Comparison of ENCODE assay signal across 8 mouse cellular contexts in genomic region chr9:120110211-120111018, GRCm38 (mm10). TPM values are rescaled to one million over a fixed set of nuclear protein-coding genes. Genes with fewer than 3 reads are reported as not detected.
DNase-seq lines count a peak whose midpoint lies in the region; ATAC-seq and TF ChIP-seq lines count a peak whose summit lies in the region.

Slc25a38 (plus strand) TSS chr9:120110374.

- peak; percentile 92 for TF ChIP-seq CTCF in liver, embryonic 14.5 days (IDR thresholded peaks at IDR 0.05; ENCODE audit: low read depth)
- TF ChIP-seq CTCF in stomach, postnatal 0 days (IDR thresholded peaks at IDR 0.05; ENCODE audit: low read depth) = peak; percentile 89

- 1% methylated on average over 62 of the region's 62 CpGs for WGBS in forebrain, embryonic 10.5 days
- WGBS in heart, embryonic 15.5 days = 1% methylated on average over 62 of the region's 62 CpGs
- WGBS in liver, embryonic 14.5 days (ENCODE audit: insufficient replicate concordance) = under 1% methylated on average over 62 of the region's 62 CpGs
- 2% methylated on average over 59 of the region's 62 CpGs for WGBS in neural tube, embryonic 11.5 days
- under 1% methylated on average over 62 of the region's 62 CpGs for WGBS in stomach, postnatal 0 days

- H3K4me1 ChIP-seq in forebrain, embryonic 10.5 days = peaks cover 14% of the 10 kb centered on the region
- H3K4me1 ChIP-seq in heart, embryonic 15.5 days (replicated peaks) = peaks cover 9% of the 10 kb centered on the region
- H3K4me1 ChIP-seq in liver, embryonic 14.5 days (replicated peaks; ENCODE audit: control insufficient read depth in 2 of 2, insufficient read depth in 2 of 2, low read length in 1 of 2) = peaks cover 34 to 44% of the 10 kb centered on the region in 2 experiments
- 0 out of 2 replicates have a peak, but pooled peaks cover 2% of the 10 kb centered on the region for H3K4me1 ChIP-seq in neural tube, embryonic 11.5 days (ENCODE audit: control insufficient read depth, insufficient read depth, low read length)
- no peaks in the 10 kb centered on the region for H3K4me1 ChIP-seq in stomach, postnatal 0 days (replicated peaks; ENCODE audit: control insufficient read depth, insufficient read depth)

- H3K27me3 ChIP-seq in forebrain, embryonic 10.5 days (ENCODE audit: poor library complexity, severe bottlenecking) = no peaks in the 10 kb centered on the region
- H3K27me3 ChIP-seq in heart, embryonic 15.5 days = no peaks in the 10 kb centered on the region
- no peaks in the 10 kb centered on the region for H3K27me3 ChIP-seq in liver, embryonic 14.5 days (ENCODE audit: control insufficient read depth, insufficient read depth, low read length)
- H3K27me3 ChIP-seq in neural tube, embryonic 11.5 days (ENCODE audit: control insufficient read depth, insufficient read depth, low read length) = no peaks in the 10 kb centered on the region
- H3K27me3 ChIP-seq in stomach, postnatal 0 days (ENCODE audit: control insufficient read depth, insufficient read depth, low read length) = no peaks in the 10 kb centered on the region

- peak within 1 kb of the TSS; percentile 93 for H3K27ac ChIP-seq in forebrain, embryonic 10.5 days
- peak within 1 kb of the TSS; percentile 97 for H3K27ac ChIP-seq in heart, embryonic 15.5 days
- peak within 1 kb of the TSS; percentile 95 for H3K27ac ChIP-seq in liver, embryonic 14.5 days
- H3K27ac ChIP-seq in neural tube, embryonic 11.5 days (ENCODE audit: low read depth, low read length) = peak within 1 kb of the TSS; percentile 87
- H3K27ac ChIP-seq in stomach, postnatal 0 days (replicated peaks) = peak within 1 kb of the TSS; percentile 97

- TF ChIP-seq EP300 in liver, embryonic 14.5 days (IDR thresholded peaks at IDR 0.05; ENCODE audit: low read depth) = peak; percentile 18; the same call in 1 of the 2 replicates
- no peak for TF ChIP-seq EP300 in stomach, postnatal 0 days (optimal IDR thresholded peaks at IDR 0.05)

- DNase-seq in c-Kit-negative CD71-positive TER-119-positive erythroid progenitor cells, embryonic 14.5 days (ENCODE audit: low read depth, low spot score) = peak; percentile 95
- peak; percentile 94 for DNase-seq in forebrain, embryonic 10.5 days (ENCODE audit: extremely low spot score, low spot score)
- peak; percentile 98 for DNase-seq in kidney, postnatal 25 days
- DNase-seq in liver, embryonic 14.5 days (ENCODE audit: low read depth in 3 of 3, low spot score in 3 of 3) = peak; percentile 92 to 94 (median 93)
- DNase-seq in neural tube, embryonic 11.5 days (ENCODE audit: low spot score) = peak; percentile 92
- DNase-seq in stomach, postnatal 0 days (ENCODE audit: low spot score) = peak; percentile 97

- peak; percentile 90 for ATAC-seq in CD4-positive, CD25-positive, alpha-beta regulatory T cell, adult 4 months
- peak; percentile 95 for ATAC-seq in heart, embryonic 15.5 days (replicated peaks; ENCODE audit: insufficient number of reproducible peaks, insufficient read depth, low FRiP score, low read depth)
- ATAC-seq in liver, embryonic 14.5 days (ENCODE audit: insufficient read depth) = peak; percentile 81
- ATAC-seq in neural tube, embryonic 11.5 days (ENCODE audit: insufficient read depth, low FRiP score, low TSS enrichment) = peak; percentile 98
- peak; percentile 97 for ATAC-seq in stomach, postnatal 0 days (ENCODE audit: low FRiP score, low TSS enrichment)

- peak within 1 kb of the TSS; percentile 82 for H3K4me2 ChIP-seq in heart, embryonic 15.5 days
- H3K4me2 ChIP-seq in liver, embryonic 14.5 days (ENCODE audit: low read depth) = peak within 1 kb of the TSS; percentile 99
- H3K4me2 ChIP-seq in neural tube, embryonic 11.5 days (ENCODE audit: low read depth) = peak within 1 kb of the TSS; percentile 64
- peak within 1 kb of the TSS; percentile 71 for H3K4me2 ChIP-seq in stomach, postnatal 0 days (replicated peaks; ENCODE audit: low read depth)

- no peaks in the 10 kb centered on the region for H3K36me3 ChIP-seq in forebrain, embryonic 10.5 days (replicated peaks)
- no peaks in the 10 kb centered on the region for H3K36me3 ChIP-seq in heart, embryonic 15.5 days
- H3K36me3 ChIP-seq in liver, embryonic 14.5 days (replicated peaks; ENCODE audit: control insufficient read depth, insufficient read depth, low read depth) = no peaks in the 10 kb centered on the region
- no peaks in the 10 kb centered on the region for H3K36me3 ChIP-seq in neural tube, embryonic 11.5 days (ENCODE audit: control insufficient read depth, insufficient read depth, low read length)
- no peaks in the 10 kb centered on the region for H3K36me3 ChIP-seq in stomach, postnatal 0 days (ENCODE audit: control insufficient read depth, insufficient read depth, low read length)

- no peaks in the 10 kb centered on the region for H3K9me3 ChIP-seq in forebrain, embryonic 10.5 days
- no peaks in the 10 kb centered on the region for H3K9me3 ChIP-seq in heart, embryonic 15.5 days (replicated peaks)
- H3K9me3 ChIP-seq in liver, embryonic 14.5 days (ENCODE audit: control insufficient read depth, low read length) = no peaks in the 10 kb centered on the region
- H3K9me3 ChIP-seq in neural tube, embryonic 11.5 days (ENCODE audit: control insufficient read depth, low read length) = no peaks in the 10 kb centered on the region
- no peaks in the 10 kb centered on the region for H3K9me3 ChIP-seq in stomach, postnatal 0 days (ENCODE audit: control insufficient read depth, low read length)

- peak within 1 kb of the TSS; percentile 86 for H3K4me3 ChIP-seq in forebrain, embryonic 10.5 days
- peak within 1 kb of the TSS; percentile 93 for H3K4me3 ChIP-seq in heart, embryonic 15.5 days
- H3K4me3 ChIP-seq in liver, embryonic 14.5 days (ENCODE audit: insufficient read depth in 1 of 2, low read depth in 2 of 2, low read length in 2 of 2) = peak within 1 kb of the TSS; percentile 73 to 86
- peak within 1 kb of the TSS; percentile 77 for H3K4me3 ChIP-seq in neural tube, embryonic 11.5 days (ENCODE audit: low read depth, low read length)
- H3K4me3 ChIP-seq in stomach, postnatal 0 days (ENCODE audit: low read depth, low read length) = peak within 1 kb of the TSS; percentile 77

- H3K9ac ChIP-seq in heart, embryonic 15.5 days = peak within 1 kb of the TSS; percentile 77
- peak within 1 kb of the TSS; percentile 85 for H3K9ac ChIP-seq in liver, embryonic 14.5 days (replicated peaks)
- H3K9ac ChIP-seq in neural tube, embryonic 11.5 days (ENCODE audit: low read length) = peak within 1 kb of the TSS; percentile 79
- H3K9ac ChIP-seq in stomach, postnatal 0 days (ENCODE audit: low read length) = peak within 1 kb of the TSS; percentile 78

RNA-seq across cellular contexts. Expression of gene Slc25a38, which starts in this region (rescaled TPM):
- 10 to 100 TPM; 21.0 to 24.3 TPM for polyA plus RNA-seq in CD4-positive, CD25-positive, alpha-beta regulatory T cell, adult 4 months (2017; shearing (Covaris generic))
- polyA plus RNA-seq in forebrain, embryonic 10.5 days (2016; fragmentation: Nextera tagmentation; extraction: Ambion mirVana) = 40.8 and 44.3 TPM in 2 replicates
- 18.8 and 22.0 TPM in 2 replicates for polyA plus RNA-seq in heart, embryonic 15.5 days (2015; fragmentation: Nextera tagmentation; extraction: Ambion mirVana)
- 94.3 and 106 TPM in 2 replicates for polyA plus RNA-seq in liver, embryonic 14.5 days (2012; rRNA removed)
- 118 and 136 TPM in 2 replicates for polyA plus RNA-seq in liver, embryonic 14.5 days (2014; fragmentation: Nextera tagmentation; extraction: Ambion mirVana)
- 35.5 and 35.8 TPM in 2 replicates for polyA plus RNA-seq in neural tube, embryonic 11.5 days (2014; fragmentation: Nextera tagmentation; extraction: Ambion mirVana)
- polyA plus RNA-seq in stomach, postnatal 0 days (2015; fragmentation: Nextera tagmentation; extraction: Ambion mirVana) = 16.3 and 18.2 TPM in 2 replicates

Comparison
In these comparisons a context has a peak if more than half of its experiments do, and no peak if none do; other contexts are left out.
1. Peak in every context shown above with its lines: DNase-seq, ATAC-seq, H3K4me3 ChIP-seq and H3K27ac ChIP-seq.